Mouse (Mus musculus) hindbrain, embryonic 10.5 days (tissue): ENCODE results near the gene Lrr1. TPM values are rescaled to one million over a fixed set of nuclear protein-coding genes. Genes with fewer than 3 reads are reported as not detected.
"Not testable (repeated sequence)": the region's sequence is repeated elsewhere in the genome, so short reads cannot be mapped to it uniquely, and the experiment has no call there.

Experiments
- DNase-seq: peaks from one replicate; pipeline ENCODE4 v3.0.0-alpha.2; 2017; ENCODE audit warnings: low spot score
- H3K27ac ChIP-seq: fragments of 300-500 bp; sonication (generic); 2 replicates; pipeline ENCODE4 v1.5.1; 2016; ENCODE audit warnings: mild to moderate bottlenecking, moderate library complexity
- H3K27me3 ChIP-seq: fragments of 300-500 bp; sonication (generic); 2 replicates; pipeline ENCODE4 v1.6.1; 2016; ENCODE audit warnings: mild to moderate bottlenecking; ENCODE audit not compliant: poor library complexity, insufficient read depth, severe bottlenecking
- H3K36me3 ChIP-seq: fragments of 300-500 bp; sonication (generic); 2 replicates; pipeline ENCODE4 v1.6.1; 2016; ENCODE audit warnings: mild to moderate bottlenecking, moderate library complexity
- H3K4me1 ChIP-seq: fragments of 300-500 bp; sonication (generic); replicated peaks from 2 replicates; pipeline ENCODE4 v1.6.1; 2016; ENCODE audit warnings: mild to moderate bottlenecking
- H3K4me3 ChIP-seq: fragments of 300-500 bp; sonication (generic); 2 replicates; pipeline ENCODE4 v1.5.1; 2016; ENCODE audit warnings: mild to moderate bottlenecking, moderate library complexity
- H3K9me3 ChIP-seq: fragments of 300-500 bp; sonication (generic); 2 replicates; pipeline ENCODE4 v1.6.1; 2016; ENCODE audit warnings: mild to moderate bottlenecking, moderate library complexity
- WGBS: fragments of 180-500 bp; shearing (Covaris S2); methylation state at CpG from one replicate; pipeline ENCODE4 v1.1.7; 2016; 5-methylcytosine and 5-hydroxymethylcytosine counted together
- polyA plus RNA-seq: library from polyadenylated mRNA; unstranded; fragments of >200 nt; fragmentation: Nextera tagmentation; extraction: Ambion mirVana; gene quantifications from 2 replicates; pipeline ENCODE4 v1.2.1, GENCODE M21; 2016

The Lrr1 gene
- polyA plus RNA-seq, 1 experiment from 2014 or later, result 28.3 TPM

DNA sequence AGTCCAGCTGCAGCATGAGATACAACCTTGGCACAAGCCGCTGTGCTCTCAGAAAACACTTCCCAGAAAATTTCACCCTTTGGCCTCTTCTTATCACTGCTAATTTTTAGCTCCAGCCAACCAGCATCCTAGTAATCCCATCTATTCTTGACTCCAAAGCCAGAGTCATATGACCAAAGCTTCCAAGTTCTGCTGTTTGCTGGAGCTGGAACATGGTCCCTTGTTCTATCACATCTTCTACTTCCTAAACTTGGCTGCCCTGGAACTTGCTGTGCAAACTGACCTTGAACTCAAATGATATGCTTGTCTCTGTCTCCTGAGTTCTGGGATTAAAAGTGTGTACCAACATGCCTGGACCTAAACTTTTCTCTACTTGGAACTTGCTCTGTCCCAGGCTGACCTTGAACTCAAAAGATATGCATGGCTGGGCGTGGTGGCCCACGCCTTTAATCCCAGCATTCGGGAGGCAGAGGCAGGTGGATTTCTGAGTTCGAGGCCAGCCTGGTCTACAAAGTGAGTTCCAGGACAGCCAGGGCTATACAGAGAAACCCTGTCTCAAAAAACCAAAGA, 21.4 kb upstream of the Lrr1 start:
- Histone ChIP-seq H3K9me3 (no peaks in the 10 kb centered on the region), H3K27ac (no peak overlapping the region), H3K27me3 (no peaks in the 10 kb centered on the region), H3K4me1 (no peaks in the 10 kb centered on the region), H3K36me3 (no peaks in the 10 kb centered on the region), H3K4me3 (no peak overlapping the region)
- 92% methylated on average over 5 of the region's 5 CpGs for WGBS
- DNase-seq, result no peak

- H3K36me3 ChIP-seq, result 0 out of 2 replicates have a peak, but pooled peaks cover 5% of the 10 kb centered on the region
- H3K27ac ChIP-seq, result no peak overlapping the region
- DNase-seq, result no peak
- H3K27me3 ChIP-seq, result no peaks in the 10 kb centered on the region
- no peak overlapping the region for H3K4me3 ChIP-seq
- 88% methylated on average over 13 of the region's 13 CpGs for WGBS
- H3K9me3 ChIP-seq, result no peaks in the 10 kb centered on the region
- no peaks in the 10 kb centered on the region for H3K4me1 ChIP-seq
These were observed 18.6 kb upstream of the Lrr1 start for GRCm38 (mm10) chr12:69150049-69150448.

DNA sequence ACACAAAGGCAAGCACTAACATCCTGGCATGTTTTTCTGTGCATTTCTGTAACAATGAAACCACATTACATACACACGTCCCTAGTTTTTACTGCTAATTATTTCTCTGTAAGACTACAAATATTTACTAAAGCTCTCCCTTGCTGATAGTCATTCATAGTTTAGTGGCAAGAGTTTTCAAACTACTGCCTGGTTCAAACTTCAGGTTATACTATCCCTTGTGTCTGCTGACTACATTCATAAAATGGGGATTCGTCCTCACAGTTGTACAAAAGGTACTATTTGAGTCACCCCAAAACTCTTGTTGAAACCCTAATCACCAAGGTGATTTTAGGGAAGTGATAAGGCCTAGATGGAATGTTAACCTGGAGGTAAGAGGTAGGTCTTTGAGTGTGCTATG, 12.7 kb upstream of the Lrr1 start:
- Histone ChIP-seq H3K4me1 (peaks cover 5% of the 10 kb centered on the region), H3K4me3 (no peak overlapping the region), H3K36me3 (peaks cover 29% of the 10 kb centered on the region), H3K27ac (no peak overlapping the region), H3K27me3 (no peaks in the 10 kb centered on the region), H3K9me3 (no peaks in the 10 kb centered on the region)
- no peak for DNase-seq
- WGBS, result 93% methylated on average over 2 of the region's 2 CpGs

GRCm38 (mm10) chr12:69156436-69156835, 12.2 kb upstream of the Lrr1 start:
- Histone ChIP-seq H3K36me3 (peaks cover 29% of the 10 kb centered on the region), H3K4me3 (no peak overlapping the region), H3K9me3 (no peaks in the 10 kb centered on the region), H3K4me1 (peaks cover 5% of the 10 kb centered on the region), H3K27me3 (no peaks in the 10 kb centered on the region), H3K27ac (no peak overlapping the region)
- DNase-seq, result no peak
- 83% methylated on average over 4 of the region's 4 CpGs for WGBS

- Histone ChIP-seq H3K36me3 (peaks cover 29% of the 10 kb centered on the region), H3K27ac (no peak overlapping the region), H3K27me3 (no peaks in the 10 kb centered on the region), H3K9me3 (no peaks in the 10 kb centered on the region), H3K4me1 (peaks cover 5% of the 10 kb centered on the region), H3K4me3 (peak overlapping the region; percentile 85; the same call in 1 of the 2 replicates)
- no peak for DNase-seq
- WGBS, result 97% methylated on average over 2 of the region's 2 CpGs
These were observed 11.5 kb upstream of the Lrr1 start for GRCm38 (mm10) chr12:69157107-69157506.

DNA sequence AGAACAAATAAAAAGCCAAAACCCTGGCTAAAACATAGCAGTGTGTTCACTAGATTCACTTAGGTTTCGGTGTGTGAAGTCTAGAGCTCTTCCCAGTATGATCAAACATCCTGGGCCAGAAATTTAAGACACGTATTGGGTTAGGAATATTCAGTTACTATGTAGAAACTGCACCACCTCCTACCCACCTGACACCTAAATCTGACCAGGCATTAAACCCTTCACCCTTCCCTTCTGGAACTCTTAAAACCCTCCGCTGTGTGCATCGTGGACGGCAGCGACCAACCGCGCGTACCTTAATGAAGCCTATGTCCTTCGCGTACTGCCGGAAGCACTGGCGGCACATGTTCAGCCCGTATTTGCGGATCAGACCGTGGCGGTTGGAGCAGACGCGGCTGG, 10.2 kb upstream of the Lrr1 start:
- Histone ChIP-seq H3K27me3 (no peaks in the 10 kb centered on the region), H3K4me3 (peak overlapping the region; percentile 85), H3K27ac (peak overlapping the region; percentile 98), H3K4me1 (peaks cover 5% of the 10 kb centered on the region), H3K36me3 (peaks cover 29% of the 10 kb centered on the region), H3K9me3 (no peaks in the 10 kb centered on the region)
- no peak for DNase-seq
- WGBS, result 1% methylated on average over 19 of the region's 19 CpGs

GRCm38 (mm10) chr12:69158765-69159577, 9.6 kb upstream of the Lrr1 start, which contains the start of gene Rps29:
TSS of gene Rps29 (minus strand) at chr12:69159186.
- peaks cover 29% of the 10 kb centered on the region for H3K36me3 ChIP-seq
- peak within 1 kb of the TSS; percentile 98 for H3K27ac ChIP-seq
- H3K9me3 ChIP-seq, H3K27me3 ChIP-seq, H3K4me1 ChIP-seq: not testable (repeated sequence)
- H3K4me3 ChIP-seq, result peak within 1 kb of the TSS; percentile 85
- under 1% methylated on average over 63 of the region's 68 CpGs for WGBS
- DNase-seq, result peak; percentile 99

- DNase-seq, result peak; percentile 29
- H3K4me1 ChIP-seq, result peaks cover 5% of the 10 kb centered on the region
- WGBS, result 5% methylated on average over 9 of the region's 9 CpGs
- H3K9me3 ChIP-seq, result no peaks in the 10 kb centered on the region
- H3K27ac ChIP-seq, result no peak overlapping the region
- H3K27me3 ChIP-seq, result no peaks in the 10 kb centered on the region
- peaks cover 28% of the 10 kb centered on the region for H3K36me3 ChIP-seq
- H3K4me3 ChIP-seq, result peak overlapping the region; percentile 23; the same call in 1 of the 2 replicates
These were observed 9.1 kb upstream of the Lrr1 start for GRCm38 (mm10) chr12:69159578-69159940.

- not testable (repeated sequence) for H3K27me3 ChIP-seq, DNase-seq, H3K9me3 ChIP-seq, H3K4me1 ChIP-seq, H3K27ac ChIP-seq, H3K4me3 ChIP-seq
- 85% methylated on average over 2 of the region's 2 CpGs for WGBS
- H3K36me3 ChIP-seq, result peaks cover 23% of the 10 kb centered on the region
These were observed 7.9 kb upstream of the Lrr1 start for GRCm38 (mm10) chr12:69160677-69161076.

- WGBS, result 82% methylated on average over 4 of the region's 4 CpGs
- not testable (repeated sequence) for H3K4me3 ChIP-seq, H3K4me1 ChIP-seq, DNase-seq, H3K27me3 ChIP-seq, H3K27ac ChIP-seq, H3K9me3 ChIP-seq, H3K36me3 ChIP-seq
These were observed 5.0 kb upstream of the Lrr1 start for GRCm38 (mm10) chr12:69163586-69163985.

GRCm38 (mm10) chr12:69164904-69165303, 3.7 kb upstream of the Lrr1 start:
- WGBS, result 64% methylated on average over 3 of the region's 3 CpGs
- DNase-seq, result no peak
- Histone ChIP-seq H3K36me3 (no peaks in the 10 kb centered on the region), H3K4me1 (peaks cover 18% of the 10 kb centered on the region), H3K27me3 (no peaks in the 10 kb centered on the region), H3K4me3 (no peak overlapping the region), H3K9me3 (no peaks in the 10 kb centered on the region), H3K27ac (no peak overlapping the region)

DNA sequence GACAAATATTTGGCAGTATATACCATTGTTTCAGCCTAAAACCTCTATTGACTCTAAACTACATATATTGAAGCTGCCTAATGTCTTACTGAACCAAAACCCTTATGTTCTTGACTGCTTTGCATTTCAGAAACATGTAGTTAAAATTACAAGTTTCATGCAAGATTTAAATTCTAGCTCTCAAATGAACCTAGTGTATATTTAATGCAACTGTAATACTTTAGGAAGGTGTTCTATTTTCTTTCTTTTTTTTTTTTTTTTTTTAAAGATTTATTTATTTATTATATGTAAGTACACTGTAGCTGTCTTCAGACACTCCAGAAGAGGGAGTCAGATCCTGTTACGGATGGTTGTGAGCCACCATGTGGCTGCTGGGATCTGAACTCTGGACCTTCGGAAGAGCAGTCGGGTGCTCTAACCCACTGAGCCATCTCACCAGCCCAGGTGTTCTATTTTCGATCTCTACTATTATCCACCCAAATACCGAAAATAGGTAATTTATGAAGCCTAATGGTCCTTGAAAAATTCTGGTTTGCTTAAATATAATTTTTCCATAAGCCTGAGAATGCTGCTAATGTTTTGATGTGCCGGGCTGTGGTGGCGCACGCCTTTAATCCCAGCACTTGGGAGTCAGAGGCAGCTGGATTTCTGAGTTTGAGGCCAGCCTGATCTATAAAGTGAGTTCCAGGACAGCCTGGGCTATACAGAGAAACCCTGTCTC, 1.6 kb upstream of the Lrr1 start:
- H3K27ac ChIP-seq, H3K4me3 ChIP-seq, DNase-seq, H3K27me3 ChIP-seq, H3K9me3 ChIP-seq, H3K36me3 ChIP-seq: not testable (repeated sequence)
- peaks cover 22% of the 10 kb centered on the region for H3K4me1 ChIP-seq
- WGBS, result 69% methylated on average over 8 of the region's 8 CpGs
